Mouse (Mus musculus) ES-E14 (cell line): ENCODE measurements around the gene Ckm. TPM values are rescaled to one million over a fixed set of nuclear protein-coding genes. Genes with fewer than 3 reads are reported as not detected.

ENCODE experiments used
- DNase-seq: peaks from one replicate; pipeline ENCODE4 v3.0.0-alpha.2; 2013; ENCODE audit warnings: low read depth, low spot score
- H3K27ac ChIP-seq: 2 replicates; pipeline ENCODE4 v1.5.1; 2012; ENCODE audit warnings: low read depth, mild to moderate bottlenecking, low read length, moderate library complexity, mixed read lengths; ENCODE audit not compliant: poor library complexity, insufficient read depth, severe bottlenecking
- H3K36me3 ChIP-seq: 2 replicates; pipeline ENCODE4 v1.6.1; 2012; ENCODE audit warnings: mild to moderate bottlenecking, low read length, moderate library complexity, mixed read lengths; ENCODE audit not compliant: control insufficient read depth, poor library complexity, insufficient read depth, severe bottlenecking
- H3K4me1 ChIP-seq, 2 experiments: fragments of 150-350 bp in 1 of 2; sonication (generic) in 1 of 2; 2 replicates each; pipeline ENCODE4 v1.6.1; 2012; ENCODE audit warnings: low read length in 2 of 2, mild to moderate bottlenecking in 1 of 2, mixed read lengths in 1 of 2; ENCODE audit not compliant: control insufficient read depth in 2 of 2, insufficient read depth in 2 of 2, poor library complexity in 1 of 2
- H3K4me3 ChIP-seq, 2 experiments: fragments of 150-350 bp in 1 of 2; sonication (generic) in 1 of 2; 2 replicates each; pipeline ENCODE4 v1.5.1; 2012; ENCODE audit warnings: low read length in 2 of 2, low read depth in 1 of 2, mild to moderate bottlenecking in 1 of 2, mixed read lengths in 1 of 2; ENCODE audit not compliant: insufficient read depth in 1 of 2, poor library complexity in 1 of 2, severe bottlenecking in 1 of 2
- H3K9ac ChIP-seq: 2 replicates; pipeline ENCODE4 v1.6.1; 2012; ENCODE audit warnings: low read depth, mild to moderate bottlenecking, low read length, mixed read lengths; ENCODE audit not compliant: poor library complexity, insufficient read depth, severe bottlenecking
- H3K9me3 ChIP-seq: fragments of 150-350 bp; sonication (generic); 2 replicates; pipeline ENCODE4 v1.6.1; 2012; ENCODE audit warnings: low read depth, mild to moderate bottlenecking, low read length; ENCODE audit not compliant: control insufficient read depth, insufficient read depth
- CHD2 ChIP-seq: IDR thresholded peaks from 2 replicates; pipeline ENCODE4 v1.6.1; 2014; ENCODE audit warnings: mild to moderate bottlenecking, low read depth, low read length, inconsistent platforms
- HCFC1 ChIP-seq: IDR thresholded peaks from 2 replicates; pipeline ENCODE4 v1.6.1; 2012; ENCODE audit warnings: low read length, inconsistent platforms, borderline replicate concordance; ENCODE audit not compliant: insufficient read depth
- MAFK ChIP-seq: IDR thresholded peaks from 2 replicates; pipeline ENCODE4 v1.6.1; 2014; ENCODE audit warnings: mild to moderate bottlenecking, low read depth, low read length, inconsistent platforms; ENCODE audit not compliant: insufficient read depth
- ZC3H11A ChIP-seq: IDR thresholded peaks from 2 replicates; pipeline ENCODE4 v1.6.1; 2012; ENCODE audit warnings: low read depth, mild to moderate bottlenecking, inconsistent platforms, low read length, borderline replicate concordance
- ZNF384 ChIP-seq: IDR thresholded peaks from 2 replicates; pipeline ENCODE4 v1.6.1; 2012; ENCODE audit warnings: low read depth, low read length, inconsistent platforms
- in situ Hi-C, 2 experiments: fragments of 600-800 bp; cut with MboI; formaldehyde crosslinking; loops; one replicate each; pipeline ENCODE4 v1.15.1; 2025; ENCODE audit warnings: low sequenced_read_pairs in 2 of 2, inconsistent platforms in 1 of 2; ENCODE audit not compliant: unreplicated experiment in 2 of 2
- total RNA-seq: library from RNA; depleted of rRNA; stranded (reverse); fragments of 300-350 nt; gene quantifications from 2 replicates; pipeline ENCODE4 v1.2.3, GENCODE M21; 2012

Gene Ckm
- total RNA-seq, 1 experiment = 0.85 TPM

DNA sequence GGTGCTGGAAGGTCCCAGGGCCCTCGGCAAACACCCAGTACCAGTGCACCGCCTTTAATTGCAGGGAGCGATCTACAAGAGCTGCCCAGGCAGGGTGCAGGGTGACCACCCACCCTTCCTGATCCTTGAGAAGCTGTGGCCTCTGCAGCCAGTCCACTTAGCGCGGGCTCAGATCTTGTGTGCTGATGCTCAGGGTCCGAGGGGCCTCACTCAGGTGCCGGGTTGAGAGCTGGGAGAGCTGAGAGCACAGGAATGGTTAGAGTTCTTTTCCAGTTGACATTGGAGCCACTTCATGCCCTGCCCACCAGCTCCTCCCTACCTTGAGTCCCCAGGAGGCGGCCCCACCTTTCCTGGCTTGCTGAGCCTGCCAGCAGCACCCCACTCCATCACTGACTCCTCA, 10.1 kb upstream of the Ckm start:
- in situ Hi-C loops = no loop called here
- TF ChIP-seq ZC3H11A (no peak), MAFK (no peak)
- no peak overlapping the region for H3K4me3 ChIP-seq
- H3K4me1 ChIP-seq = peaks cover 0 to 13% of the 10 kb centered on the region in 2 experiments; a peak in 2 of 4 replicates
- H3K36me3 ChIP-seq = peaks cover 58% of the 10 kb centered on the region
- no peak for DNase-seq
- H3K9ac ChIP-seq = no peak overlapping the region
- no peaks in the 10 kb centered on the region for H3K9me3 ChIP-seq
- H3K27ac ChIP-seq = no peak overlapping the region

DNA sequence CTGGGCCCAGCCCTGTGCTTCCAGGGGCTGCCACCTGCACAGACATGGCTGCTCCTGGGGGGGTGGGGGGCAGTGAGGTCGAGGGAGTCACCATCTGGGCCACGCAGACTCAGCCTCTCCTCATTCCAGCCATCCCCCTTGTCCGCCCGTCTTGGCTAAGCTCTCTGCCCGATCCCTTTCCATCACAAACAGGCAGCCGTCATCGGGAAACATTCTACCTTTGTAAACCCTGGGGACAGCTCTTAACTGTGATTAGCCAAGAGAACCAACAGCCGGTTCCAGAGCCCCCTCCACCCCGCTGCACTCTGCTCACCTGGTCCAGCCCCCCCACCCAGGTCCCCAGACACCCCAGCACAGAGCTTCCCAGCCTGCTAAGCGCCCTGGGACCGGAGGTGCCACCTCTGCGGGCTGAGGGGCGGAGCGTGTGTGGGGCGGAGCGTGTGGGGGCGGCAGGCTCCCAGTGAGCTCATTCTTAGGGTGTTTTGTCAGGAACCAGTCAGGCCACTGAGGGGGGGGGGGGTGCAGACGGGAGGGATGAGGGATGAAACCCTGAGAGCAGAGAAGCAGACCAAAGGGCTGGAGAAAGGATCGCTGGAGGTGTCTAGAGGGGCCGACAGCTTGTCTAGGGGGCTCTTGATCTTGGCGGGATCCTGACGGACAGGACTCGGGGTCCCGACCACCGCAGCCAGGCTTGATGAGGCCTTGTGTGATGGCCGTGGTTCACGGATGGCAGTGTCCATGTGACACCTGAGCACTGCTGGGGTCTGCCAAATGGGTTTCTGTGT, 4.9 kb upstream of the Ckm start:
- H3K9ac ChIP-seq = peak overlapping the region; percentile 57
- peak overlapping the region; percentile 60 to 70 for H3K4me3 ChIP-seq
- DNase-seq = no peak
- TF ChIP-seq ZNF384 = no peak
- no peak for TF ChIP-seq CHD2
- no peak for TF ChIP-seq HCFC1
- no peak for TF ChIP-seq ZC3H11A
- no peak for TF ChIP-seq MAFK
- peaks cover 19% of the 10 kb centered on the region for H3K36me3 ChIP-seq
- H3K27ac ChIP-seq = peak overlapping the region; percentile 8; the same call in 1 of the 2 replicates
- no peaks in the 10 kb centered on the region for H3K9me3 ChIP-seq
- H3K4me1 ChIP-seq = peaks cover 4 to 14% of the 10 kb centered on the region in 2 experiments; a peak in 2 of 4 replicates
- in situ Hi-C loops = no loop called here

DNA sequence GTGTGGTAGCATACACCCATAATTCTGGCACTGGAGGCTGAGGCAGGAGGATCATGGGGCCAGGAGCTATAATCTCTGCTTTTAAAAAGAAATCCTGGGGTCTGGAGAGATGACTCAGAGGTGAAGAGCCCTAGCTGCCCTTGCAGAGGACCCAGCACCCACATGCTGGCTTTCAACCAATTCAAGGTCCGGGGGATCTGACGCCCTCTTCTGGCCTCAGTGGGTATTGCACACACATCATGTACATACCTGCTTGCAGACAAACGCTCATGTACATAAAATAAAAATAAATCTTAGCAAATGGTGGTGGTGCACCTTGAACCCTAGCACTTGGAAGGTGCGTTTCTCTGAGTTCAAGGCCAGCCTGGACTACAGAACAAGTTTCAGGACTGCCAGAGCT, 3.6 kb upstream of the Ckm start:
- peaks cover 7% of the 10 kb centered on the region; the same call in 1 of the 2 replicates for H3K36me3 ChIP-seq
- no peak overlapping the region for H3K27ac ChIP-seq
- TF ChIP-seq HCFC1 = no peak
- no peak for TF ChIP-seq ZNF384
- no peak for TF ChIP-seq ZC3H11A
- TF ChIP-seq CHD2 = no peak
- TF ChIP-seq MAFK = no peak
- H3K9ac ChIP-seq = no peak overlapping the region
- peaks cover 4 to 14% of the 10 kb centered on the region in 2 experiments; a peak in 3 of 4 replicates for H3K4me1 ChIP-seq
- in situ Hi-C loops = no loop called here
- H3K9me3 ChIP-seq = no peaks in the 10 kb centered on the region
- no peak for DNase-seq
- H3K4me3 ChIP-seq = no peak overlapping the region

DNA sequence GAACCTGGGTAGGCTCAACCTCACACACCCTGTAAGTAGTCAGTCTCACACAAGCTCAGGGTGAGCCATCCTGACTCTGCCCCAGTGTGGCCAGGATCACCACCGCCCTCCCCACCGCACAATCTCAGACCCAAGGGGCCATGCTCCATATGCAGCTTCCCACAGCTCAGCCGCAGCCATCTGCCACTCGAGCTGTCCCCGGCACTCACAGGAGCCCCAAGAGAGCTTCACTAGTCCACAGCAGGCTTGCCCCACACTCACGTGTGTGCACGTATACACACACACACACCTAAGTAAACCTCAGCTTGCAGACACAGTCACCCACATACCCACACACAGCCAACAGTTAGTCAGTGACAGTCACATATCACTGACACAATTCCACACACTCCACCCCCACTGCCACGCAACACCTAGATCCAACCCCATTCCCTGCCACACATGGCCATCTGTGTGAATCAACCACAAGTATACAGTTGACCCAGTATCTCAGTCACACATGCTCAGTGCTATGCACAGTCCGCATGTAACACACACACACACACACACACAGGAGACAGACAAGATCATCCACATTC, 2.0 kb upstream of the Ckm start:
- no peak for DNase-seq
- H3K9ac ChIP-seq = no peak overlapping the region
- H3K27ac ChIP-seq = no peak overlapping the region
- no peak for TF ChIP-seq HCFC1
- TF ChIP-seq MAFK = no peak
- no peak for TF ChIP-seq ZNF384
- TF ChIP-seq CHD2 = no peak
- TF ChIP-seq ZC3H11A = no peak
- in situ Hi-C loops = no loop called here
- H3K4me1 ChIP-seq = peaks cover 4 to 14% of the 10 kb centered on the region in 2 experiments; a peak in 3 of 4 replicates
- H3K9me3 ChIP-seq = no peaks in the 10 kb centered on the region
- no peak overlapping the region for H3K4me3 ChIP-seq
- H3K36me3 ChIP-seq = no peaks in the 10 kb centered on the region; the same call in 1 of the 2 replicates
